Mouse (Mus musculus): ENCODE results near the gene Tcp10c. TPM values are rescaled to one million over a fixed set of nuclear protein-coding genes. Genes with fewer than 3 reads are reported as not detected.
"Not testable (repeated sequence)": the region's sequence is repeated elsewhere in the genome, so short reads cannot be mapped to it uniquely, and the experiment has no call there.

Gene Tcp10c
- total RNA-seq, 2 experiments from 2014 or later = 0.25 to 0.42 TPM

DNA sequence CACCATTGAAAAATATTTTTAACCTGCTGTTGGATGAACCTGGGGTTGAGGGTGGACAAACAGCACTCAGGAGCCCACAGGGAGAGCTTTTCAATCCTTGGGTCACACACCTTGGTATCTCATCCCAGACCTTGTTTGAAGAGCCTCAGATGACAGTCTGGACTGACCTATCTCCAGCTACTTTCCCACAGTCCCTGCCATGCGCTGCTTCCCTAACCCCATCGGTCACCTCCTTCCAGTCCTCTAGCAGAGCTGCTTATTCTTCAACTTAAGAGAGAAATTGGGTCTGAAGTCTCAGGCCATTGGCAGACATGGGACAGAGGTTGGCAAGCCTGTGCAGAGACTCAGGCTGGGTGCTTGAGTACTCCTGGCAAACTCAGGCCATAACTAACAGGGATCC, 26.9 kb downstream of the Tcp10c start:
- not testable (repeated sequence) for DNase-seq (ENCODE audit: low spot score in 2 of 2)

DNA sequence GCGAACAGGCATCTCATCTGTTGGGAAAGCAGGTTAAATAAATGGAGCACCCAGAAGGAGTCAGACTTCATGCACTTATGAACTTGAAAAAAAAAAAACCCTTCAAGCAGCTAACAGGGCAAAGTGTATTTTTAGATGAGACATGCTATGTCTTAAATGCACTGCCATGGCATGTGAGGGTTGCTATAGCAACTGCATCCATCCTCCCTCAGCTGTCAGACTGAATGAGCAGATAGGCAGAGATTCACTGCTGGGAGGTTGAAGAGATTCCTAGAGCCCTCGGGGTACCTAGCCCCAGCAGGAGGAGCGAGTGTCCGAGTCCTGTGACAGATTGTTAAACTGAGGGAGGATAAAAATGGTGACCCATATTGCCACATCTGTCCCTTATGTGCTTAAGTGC, 36.6 kb downstream of the Tcp10c start:
- not testable (repeated sequence) for DNase-seq (ENCODE audit: low spot score in 2 of 2)

DNA sequence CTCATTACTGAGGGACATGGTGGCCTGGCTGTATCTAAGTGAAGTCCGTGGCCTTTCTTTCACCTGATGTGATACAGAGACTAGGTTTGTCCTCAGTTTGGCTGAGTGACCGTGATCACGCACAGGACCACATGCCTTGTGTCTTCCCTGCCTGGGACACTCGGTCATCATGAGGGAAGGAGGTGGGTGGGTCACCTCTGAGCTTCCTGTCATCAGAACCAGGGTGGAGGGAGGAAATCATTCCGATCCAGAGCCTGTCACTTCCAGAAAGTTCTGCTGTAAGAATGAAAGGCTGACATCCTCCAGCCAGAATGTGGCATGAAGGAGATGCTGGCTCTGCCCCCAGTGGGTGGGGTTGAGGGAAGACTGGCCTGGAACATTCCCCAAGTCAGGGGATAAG, 45.6 kb downstream of the Tcp10c start:
- not testable (repeated sequence) for DNase-seq (ENCODE audit: low spot score in 2 of 2)

DNA sequence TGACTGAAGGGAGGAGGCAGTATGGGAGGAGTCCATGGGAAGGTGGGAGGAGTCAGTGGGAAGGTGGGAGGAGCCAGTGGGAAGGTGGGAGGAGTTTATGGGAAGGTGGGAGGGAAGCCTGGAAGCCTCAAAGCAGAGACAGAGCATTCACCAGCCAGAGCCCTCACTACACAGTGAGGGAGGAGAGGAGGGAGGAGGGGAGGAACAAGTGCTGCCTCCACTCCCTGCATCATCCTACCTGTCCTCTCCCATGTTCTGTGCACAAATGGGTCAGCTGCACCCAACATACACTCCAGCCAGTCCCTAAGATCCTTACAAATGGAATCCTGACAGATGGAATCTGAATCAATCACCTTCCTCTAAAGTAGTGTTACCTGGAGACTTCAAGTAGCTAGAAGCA, 47.7 kb downstream of the Tcp10c start:
- not testable (repeated sequence) for DNase-seq (ENCODE audit: low spot score in 2 of 2)

DNA sequence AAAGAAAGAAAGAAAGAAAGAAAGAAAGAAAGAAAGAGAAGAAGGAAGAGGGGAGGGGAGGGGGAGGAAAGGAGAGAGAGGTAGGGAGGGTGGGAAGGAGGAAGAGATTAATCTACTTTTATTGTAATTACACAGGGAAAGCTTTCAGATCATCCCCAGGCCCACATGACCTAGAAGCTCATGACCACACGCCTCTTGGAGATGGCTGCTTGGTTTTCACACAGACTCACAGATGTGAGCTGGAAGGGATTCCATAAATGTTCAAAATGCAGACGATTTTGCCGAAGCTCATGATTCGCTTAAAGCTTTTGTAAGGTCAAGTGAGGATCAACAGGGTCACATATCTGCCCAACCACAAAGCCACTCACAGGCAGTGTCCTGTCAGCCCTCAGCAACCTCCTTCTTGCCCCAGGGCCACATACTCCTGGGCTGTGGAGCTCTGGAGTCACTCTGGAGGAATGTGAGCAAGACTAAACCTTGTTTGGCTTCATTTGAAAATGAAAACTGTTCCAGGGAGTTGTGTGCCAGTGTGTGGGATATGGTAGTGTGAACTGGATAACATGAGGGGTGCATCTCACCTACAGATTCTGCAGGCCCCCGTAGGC, 49.3 kb downstream of the Tcp10c start:
- not testable (repeated sequence) for DNase-seq (ENCODE audit: low spot score in 2 of 2)

DNA sequence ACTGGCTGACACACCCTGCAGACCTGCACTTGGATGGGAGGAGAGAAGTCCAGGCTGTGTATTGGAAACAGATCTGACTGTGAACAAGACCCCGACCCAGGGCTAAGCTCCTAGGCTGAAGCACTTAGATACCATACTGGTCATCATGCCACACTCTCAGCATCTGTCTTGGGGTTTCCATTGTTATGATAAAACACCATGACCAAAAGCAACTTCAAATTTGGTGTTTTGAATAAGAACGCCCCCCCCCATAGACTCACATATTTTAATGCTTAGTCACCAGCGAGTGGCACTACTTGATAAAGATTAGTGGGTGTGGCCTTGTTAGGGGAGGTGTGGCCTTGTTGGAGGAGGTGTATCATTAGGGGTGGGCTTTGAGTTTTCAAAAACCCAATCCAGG, 51.7 kb downstream of the Tcp10c start:
- DNase-seq (ENCODE audit: low spot score in 2 of 2) = not testable (repeated sequence)

DNA sequence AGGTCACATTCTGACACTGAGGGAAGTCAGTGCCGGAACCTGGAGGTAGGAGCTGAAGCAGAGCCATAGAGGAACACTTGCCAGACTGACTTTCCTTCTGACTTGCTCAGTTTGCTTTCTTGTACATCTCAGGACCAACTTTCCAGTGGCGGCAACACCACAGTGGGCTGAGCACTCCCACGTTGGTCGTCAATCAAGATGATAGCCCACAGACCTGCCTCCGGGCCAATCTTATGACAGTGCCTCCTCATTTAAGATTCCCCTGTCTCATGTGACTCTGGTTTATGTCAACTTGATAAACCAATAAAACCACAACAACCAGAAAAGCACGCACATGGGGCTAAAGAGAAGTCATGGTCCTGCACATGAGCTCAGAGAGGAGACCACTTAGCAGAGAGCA, 52.3 kb downstream of the Tcp10c start:
- not testable (repeated sequence) for DNase-seq (ENCODE audit: low spot score in 2 of 2)

DNA sequence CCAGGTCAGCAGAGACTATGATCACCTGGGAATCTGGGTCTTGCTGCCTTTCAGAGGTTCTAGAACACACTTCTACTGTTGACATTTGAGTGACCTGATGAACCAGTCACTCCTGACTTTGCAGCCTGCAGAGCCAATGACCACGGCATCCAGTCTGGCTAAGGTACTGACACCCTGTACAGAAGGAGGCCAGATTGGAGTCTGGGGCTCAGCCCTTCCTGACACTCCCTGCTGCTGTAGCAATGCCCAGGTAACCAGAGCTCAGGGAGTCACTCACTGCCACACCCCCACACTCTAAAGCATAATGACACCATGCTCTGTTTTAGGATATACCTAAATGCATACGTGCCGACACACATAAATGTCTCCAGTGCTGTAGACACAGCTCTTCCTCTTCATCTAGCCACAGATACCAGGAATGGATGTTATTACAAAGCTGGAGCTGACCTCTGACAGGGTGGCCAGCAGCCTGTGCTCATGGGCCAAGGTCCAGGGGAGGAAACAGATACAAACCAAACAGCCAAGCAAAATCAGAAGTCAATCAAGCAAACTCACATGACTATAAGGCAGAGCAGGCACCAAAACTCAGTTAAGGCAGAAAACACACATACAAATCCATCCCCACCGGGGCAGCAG, 53.4 kb downstream of the Tcp10c start:
- not testable (repeated sequence) for DNase-seq (ENCODE audit: low spot score in 2 of 2)

DNA sequence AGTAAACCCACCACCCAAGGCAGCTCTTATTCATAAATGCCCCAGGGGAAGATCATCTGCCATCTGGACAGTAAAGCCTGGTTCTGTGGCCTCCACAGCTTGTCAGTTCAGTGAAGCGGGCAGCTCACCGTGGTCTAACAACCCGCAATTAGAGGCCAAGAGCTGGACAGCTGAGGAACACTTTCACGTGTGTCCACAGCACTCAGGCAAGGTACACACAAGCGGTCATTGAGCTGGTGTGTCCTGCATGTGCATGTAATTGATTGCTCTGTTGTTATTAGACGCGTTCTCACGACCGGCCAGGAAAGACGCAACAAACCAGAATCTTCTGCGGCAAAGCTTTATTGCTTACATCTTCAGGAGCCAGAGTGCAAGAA, 53.9 kb downstream of the Tcp10c start:
- not testable (repeated sequence) for DNase-seq (ENCODE audit: low spot score in 2 of 2)

DNA sequence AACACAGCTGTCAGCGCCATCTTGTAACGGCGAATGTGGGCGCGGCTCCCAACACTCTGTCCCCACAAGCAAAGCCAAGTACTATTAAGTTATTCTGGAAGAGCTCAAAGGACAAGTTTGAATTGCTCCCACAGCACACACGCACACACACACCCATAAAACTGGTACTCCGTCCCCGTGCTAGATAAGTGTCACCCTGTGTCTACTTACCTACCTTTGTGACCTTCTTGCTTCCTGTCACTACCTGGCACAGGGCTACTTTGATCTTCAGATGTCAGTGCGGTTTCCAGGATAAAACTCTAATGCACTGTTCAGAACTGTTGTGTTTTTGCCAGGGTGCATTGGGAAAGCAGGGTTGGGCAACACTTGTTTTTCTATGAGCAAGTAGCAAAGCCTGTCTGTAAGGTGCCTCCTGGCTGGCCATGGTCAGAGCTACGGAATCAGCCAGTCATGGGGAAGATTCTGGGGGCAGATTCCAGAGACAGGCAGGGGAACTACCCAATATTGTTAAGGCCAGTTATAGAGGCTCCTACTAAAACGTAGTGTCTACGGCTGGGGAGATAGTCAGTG, 66.7 kb downstream of the Tcp10c start:
- DNase-seq (ENCODE audit: low spot score in 2 of 2) = not testable (repeated sequence)

DNA sequence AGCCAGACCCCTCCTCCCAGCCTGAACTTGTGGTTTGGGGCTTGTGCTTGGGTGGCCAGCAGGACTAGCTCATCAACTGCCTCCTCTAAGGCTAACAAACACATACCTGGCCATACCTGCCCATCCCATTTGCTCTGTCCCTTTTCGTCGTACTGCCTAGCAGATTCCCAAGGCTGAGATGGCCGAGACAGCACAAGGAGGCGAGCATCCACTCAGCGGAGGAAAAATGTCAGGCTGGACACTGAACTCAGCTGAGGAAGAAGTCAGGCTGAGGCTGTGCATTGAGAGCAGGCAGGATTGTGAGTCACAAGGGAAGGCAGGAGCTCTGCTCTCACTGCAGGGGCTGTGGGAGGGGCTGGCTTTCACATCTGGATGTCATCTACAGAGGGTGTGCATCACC, 68.3 kb downstream of the Tcp10c start:
- not testable (repeated sequence) for DNase-seq (ENCODE audit: low spot score in 2 of 2)

DNA sequence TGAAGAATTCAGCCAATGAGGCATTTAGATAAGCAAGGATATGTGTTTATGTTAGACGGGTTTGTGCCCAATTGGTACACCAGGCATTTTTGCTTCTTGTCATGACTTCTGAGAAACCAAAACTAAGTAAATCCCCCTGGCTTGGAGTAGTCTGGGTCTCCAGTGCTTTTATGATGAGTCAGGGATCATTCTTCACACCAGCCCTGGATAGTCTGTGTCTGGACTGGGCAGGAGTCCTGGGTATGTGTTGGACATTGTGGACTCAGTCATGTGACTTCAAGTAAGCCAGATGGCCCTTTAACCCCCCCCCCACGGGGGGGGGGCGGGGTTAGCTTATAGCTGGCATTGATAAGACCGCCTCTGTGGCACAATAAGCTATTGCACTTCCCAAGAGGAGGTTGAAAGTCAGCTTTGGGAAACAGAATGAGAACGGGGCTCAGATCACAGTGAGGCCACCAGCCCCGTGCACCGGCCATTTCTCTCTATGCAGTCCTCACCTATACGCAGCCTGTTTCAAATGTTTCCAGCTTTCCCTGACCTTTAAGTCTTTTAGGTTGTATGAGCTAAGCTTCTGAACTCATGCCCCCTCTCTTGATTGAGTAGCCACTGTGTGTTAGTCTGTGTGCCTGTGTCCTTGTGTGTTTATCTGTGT, 69.1 kb downstream of the Tcp10c start:
- DNase-seq (ENCODE audit: low spot score in 2 of 2) = not testable (repeated sequence)

DNA sequence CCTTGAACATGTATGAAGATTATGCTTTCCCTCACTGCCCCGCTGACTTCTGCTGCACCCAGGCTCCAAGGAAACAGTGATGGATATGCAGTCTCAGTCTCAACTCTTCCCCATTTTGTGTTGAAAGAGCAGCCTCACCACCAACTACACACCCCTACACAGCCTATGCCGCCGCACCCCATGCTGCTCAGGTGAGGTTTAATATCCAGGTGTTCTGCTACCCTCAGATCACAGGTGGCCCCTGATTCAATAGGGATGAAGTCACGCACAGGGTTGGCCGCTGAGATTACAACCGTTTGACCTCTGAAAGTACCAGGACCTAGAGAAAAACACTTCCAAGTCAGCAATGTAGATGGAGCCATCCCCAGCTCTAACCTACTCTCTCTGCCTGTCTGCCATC, 69.9 kb downstream of the Tcp10c start:
- DNase-seq (ENCODE audit: low spot score in 2 of 2) = not testable (repeated sequence)

DNA sequence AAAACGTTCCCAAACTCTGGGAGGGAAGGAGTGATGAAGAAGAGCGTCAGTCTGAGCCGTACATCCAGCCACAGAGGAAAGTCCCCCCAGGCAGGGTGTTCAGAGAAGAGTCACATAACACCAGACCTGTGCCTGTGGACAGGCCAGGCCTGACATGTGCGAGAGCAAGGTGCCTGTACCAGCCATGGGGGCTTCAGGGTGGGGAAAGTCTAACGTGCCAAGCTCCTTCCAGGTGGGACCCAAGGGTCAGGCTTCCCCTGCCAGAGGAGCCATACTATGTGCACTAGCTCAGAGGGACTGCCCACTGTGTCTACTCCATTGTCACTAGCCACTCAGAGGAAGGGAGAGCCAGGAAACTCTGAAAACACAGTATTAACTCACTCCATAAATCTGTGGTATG, 71.3 kb downstream of the Tcp10c start:
- DNase-seq (ENCODE audit: low spot score in 2 of 2) = not testable (repeated sequence)

DNA sequence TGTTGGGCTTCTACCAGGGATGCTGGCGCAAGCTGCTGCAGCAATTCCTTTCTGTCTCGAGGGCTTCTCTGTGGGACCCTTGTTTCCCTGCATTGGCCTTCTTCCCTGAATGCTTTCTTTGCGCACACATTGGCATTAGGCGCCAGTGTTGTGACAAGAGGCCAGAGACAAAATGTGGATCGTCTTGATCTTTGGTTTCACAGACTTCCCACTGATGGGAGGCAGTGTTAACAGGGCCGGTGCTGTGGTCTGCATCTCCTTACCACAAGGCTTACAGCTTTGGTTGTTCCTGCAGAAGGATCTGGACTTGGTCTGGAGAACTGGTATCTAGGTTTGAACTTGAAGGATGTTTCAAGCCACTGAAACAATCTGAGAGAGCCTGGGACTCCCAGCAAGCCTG, 72.1 kb downstream of the Tcp10c start:
- DNase-seq (ENCODE audit: low spot score in 2 of 2) = not testable (repeated sequence)

Other genes with a start within 250 kb of the Tcp10c start
- gene Unc93a, start 222.8 kb upstream of the Tcp10c start, total RNA-seq (2021) = not detected
- gene Smok2a, start 133.4 kb upstream of the Tcp10c start, total RNA-seq (2021) = not detected
- gene Smok2b, start 124.3 kb upstream of the Tcp10c start, total RNA-seq (2021) = not detected

All from layer of hippocampus, adult 18-20 months (tissue).